8 mouse cellular contexts compared by ENCODE assay signal in genomic region chr1:172325680-172326535, GRCm38 (mm10). TPM values are rescaled to one million over a fixed set of nuclear protein-coding genes. Genes with fewer than 3 reads are reported as not detected.
DNase-seq lines count a peak whose midpoint lies in the region; ATAC-seq and TF ChIP-seq lines count a peak whose summit lies in the region.

No protein-coding gene starts in this region.

- peak overlapping the region; percentile 58 for H3K9ac ChIP-seq in forebrain, embryonic 13.5 days
- H3K9ac ChIP-seq in limb, embryonic 15.5 days: 0 out of 2 replicates have a peak overlapping the region, but pooled peaks have one; percentile 33
- peak overlapping the region; percentile 57 for H3K9ac ChIP-seq in midbrain, embryonic 14.5 days (replicated peaks; ENCODE audit: low read length)

- peak; percentile 73 for TF ChIP-seq CTCF in brain, embryonic 14.5 days (IDR thresholded peaks at IDR 0.05; ENCODE audit: borderline replicate concordance, extremely low read depth, insufficient read depth, insufficient read length)

- H3K4me2 ChIP-seq in forebrain, embryonic 13.5 days: peak overlapping the region; percentile 74
- peak overlapping the region; percentile 89 for H3K4me2 ChIP-seq in limb, embryonic 15.5 days
- peak overlapping the region; percentile 80 for H3K4me2 ChIP-seq in midbrain, embryonic 14.5 days (ENCODE audit: low read length)

- H3K4me3 ChIP-seq in forebrain, embryonic 13.5 days: peak overlapping the region; percentile 46
- H3K4me3 ChIP-seq in limb, embryonic 15.5 days: peak overlapping the region; percentile 45
- peak overlapping the region; percentile 43 for H3K4me3 ChIP-seq in midbrain, embryonic 14.5 days (replicated peaks; ENCODE audit: low read depth, low read length)

- H3K27me3 ChIP-seq in forebrain, embryonic 13.5 days: peaks cover 19% of the 10 kb centered on the region
- H3K27me3 ChIP-seq in limb, embryonic 15.5 days: peaks cover 60% of the 10 kb centered on the region
- peaks cover 13% of the 10 kb centered on the region for H3K27me3 ChIP-seq in midbrain, embryonic 14.5 days (ENCODE audit: control insufficient read depth, insufficient read depth, low read length)

- WGBS in forebrain, embryonic 13.5 days: 26% methylated on average over 87 of the region's 94 CpGs
- 19% methylated on average over 94 of the region's 94 CpGs for WGBS in limb, embryonic 15.5 days
- 21% methylated on average over 94 of the region's 94 CpGs for WGBS in midbrain, embryonic 14.5 days

- no peak overlapping the region for H3K27ac ChIP-seq in forebrain, embryonic 13.5 days
- H3K27ac ChIP-seq in limb, embryonic 15.5 days: no peak overlapping the region
- H3K27ac ChIP-seq in midbrain, embryonic 14.5 days (replicated peaks; ENCODE audit: low read depth, low read length): no peak overlapping the region

- H3K36me3 ChIP-seq in forebrain, embryonic 13.5 days (ENCODE audit: poor library complexity, severe bottlenecking): peaks cover 17% of the 10 kb centered on the region
- no peaks in the 10 kb centered on the region; the same call in 1 of the 2 replicates for H3K36me3 ChIP-seq in limb, embryonic 15.5 days
- H3K36me3 ChIP-seq in midbrain, embryonic 14.5 days (ENCODE audit: control insufficient read depth, insufficient read depth, low read length): no peaks in the 10 kb centered on the region

- ATAC-seq in cerebellum, adult (ENCODE audit: insufficient number of reproducible peaks, low FRiP score, low TSS enrichment): no peak
- peak; percentile 30; the same call in 1 of the 2 replicates for ATAC-seq in forebrain, embryonic 13.5 days
- no peak for ATAC-seq in limb, embryonic 15.5 days (ENCODE audit: insufficient number of reproducible peaks, low FRiP score, low TSS enrichment, low read depth)
- peak; percentile 39; the same call in 1 of the 2 replicates for ATAC-seq in midbrain, embryonic 14.5 days (ENCODE audit: low FRiP score, low TSS enrichment)

- no peak for TF ChIP-seq POLR2A in brain, embryonic 14.5 days (IDR thresholded peaks at IDR 0.05; ENCODE audit: borderline replicate concordance, extremely low read depth, insufficient read depth, insufficient read length, poor library complexity, severe bottlenecking)

- H3K4me1 ChIP-seq in forebrain, embryonic 13.5 days: peaks cover 45% of the 10 kb centered on the region
- H3K4me1 ChIP-seq in limb, embryonic 15.5 days: peaks cover 12% of the 10 kb centered on the region
- H3K4me1 ChIP-seq in midbrain, embryonic 14.5 days (ENCODE audit: control insufficient read depth, insufficient read depth, low read length): peaks cover 31% of the 10 kb centered on the region

- no peaks in the 10 kb centered on the region for H3K9me3 ChIP-seq in forebrain, embryonic 13.5 days (replicated peaks)
- no peaks in the 10 kb centered on the region for H3K9me3 ChIP-seq in limb, embryonic 15.5 days
- H3K9me3 ChIP-seq in midbrain, embryonic 14.5 days (ENCODE audit: control insufficient read depth, low read length): no peaks in the 10 kb centered on the region

- DNase-seq in cerebellum, adult 11 months: peak; percentile 85
- DNase-seq in brain, embryonic 14.5 days (ENCODE audit: low read depth): peak; percentile 86
- peak; percentile 81 for DNase-seq in induced T-regulatory cell, adult 2 months (ENCODE audit: low read depth)
- peak; percentile 87 for DNase-seq in midbrain, embryonic 14.5 days
- peak; percentile 63 to 88 for DNase-seq in spleen, postnatal 4 days (ENCODE audit: low spot score in 2 of 2)

RNA-seq across cellular contexts. Expression of gene Kcnj9, which starts 3.2 kb away (rescaled TPM):
- polyA plus RNA-seq in brain, embryonic 14.5 days (2012; rRNA removed): 6.9 and 8.0 TPM in 2 replicates
- polyA plus RNA-seq in forebrain, embryonic 13.5 days (2015; fragmentation: Nextera tagmentation; extraction: Ambion mirVana): 1.8 and 3.0 TPM in 2 replicates
- polyA plus RNA-seq in limb, embryonic 15.5 days (2015; fragmentation: Nextera tagmentation; extraction: Ambion mirVana): 0.04 and 0.09 TPM in 2 replicates
- 3.0 and 3.9 TPM in 2 replicates for polyA plus RNA-seq in midbrain, embryonic 14.5 days (2014; fragmentation: Nextera tagmentation; extraction: Ambion mirVana)

RNA-seq across cellular contexts. Expression of gene Kcnj10, which starts 15.1 kb away (rescaled TPM):
- 3.2 and 5.9 TPM in 2 replicates for polyA plus RNA-seq in brain, embryonic 14.5 days (2012; rRNA removed)
- polyA plus RNA-seq in forebrain, embryonic 13.5 days (2015; fragmentation: Nextera tagmentation; extraction: Ambion mirVana): 1.2 and 1.5 TPM in 2 replicates
- polyA plus RNA-seq in limb, embryonic 15.5 days (2015; fragmentation: Nextera tagmentation; extraction: Ambion mirVana): 0.04 and 0.05 TPM in 2 replicates
- polyA plus RNA-seq in midbrain, embryonic 14.5 days (2014; fragmentation: Nextera tagmentation; extraction: Ambion mirVana): 1.5 TPM in 2 replicates

RNA-seq across cellular contexts. Expression of gene Atp1a2, which starts 28.0 kb away (rescaled TPM):
- 51.5 and 82.9 TPM in 2 replicates for polyA plus RNA-seq in brain, embryonic 14.5 days (2012; rRNA removed)
- polyA plus RNA-seq in forebrain, embryonic 13.5 days (2015; fragmentation: Nextera tagmentation; extraction: Ambion mirVana): 17.6 and 17.8 TPM in 2 replicates
- polyA plus RNA-seq in limb, embryonic 15.5 days (2015; fragmentation: Nextera tagmentation; extraction: Ambion mirVana): 5.0 and 8.4 TPM in 2 replicates
- 18.2 and 19.4 TPM in 2 replicates for polyA plus RNA-seq in midbrain, embryonic 14.5 days (2014; fragmentation: Nextera tagmentation; extraction: Ambion mirVana)

RNA-seq across cellular contexts. Expression of gene Pigm, which starts 50.4 kb away (rescaled TPM):
- polyA plus RNA-seq in brain, embryonic 14.5 days (2012; rRNA removed): 9.4 and 9.8 TPM in 2 replicates
- polyA plus RNA-seq in forebrain, embryonic 13.5 days (2015; fragmentation: Nextera tagmentation; extraction: Ambion mirVana): 5.6 and 6.2 TPM in 2 replicates
- 4.9 and 5.2 TPM in 2 replicates for polyA plus RNA-seq in limb, embryonic 15.5 days (2015; fragmentation: Nextera tagmentation; extraction: Ambion mirVana)
- 5.2 and 6.4 TPM in 2 replicates for polyA plus RNA-seq in midbrain, embryonic 14.5 days (2014; fragmentation: Nextera tagmentation; extraction: Ambion mirVana)

Comparison
In these comparisons a context has a peak if more than half of its experiments do, and no peak if none do; other contexts are left out.
1. ATAC-seq: peak in forebrain, embryonic 13.5 days (single experiment) and midbrain, embryonic 14.5 days (single experiment); none in cerebellum, adult (single experiment) and limb, embryonic 15.5 days (single experiment).
2. Peak in every context shown above with its lines, with median percentiles within 50 percentile points of each other: DNase-seq, H3K4me2 ChIP-seq, H3K4me3 ChIP-seq and H3K9ac ChIP-seq.